Mouse (Mus musculus) heart, adult 2 months (tissue): Measurements from ENCODE around the gene Gpbp1l1.

Experiments
- CTCF ChIP-seq: fragments of 200-600 bp; IDR thresholded peaks from 2 replicates; pipeline ENCODE4 v1.8.1; 2022; ENCODE audit warnings: antibody characterized with exemption, mild to moderate bottlenecking, moderate library complexity
- EP300 ChIP-seq: fragments of 200-500 bp; IDR thresholded peaks from 2 replicates; pipeline ENCODE4 v1.6.1; 2011; ENCODE audit warnings: low read depth, low read length, control low read depth; ENCODE audit not compliant: insufficient read depth
- POLR2A ChIP-seq: fragments of 200-500 bp; IDR thresholded peaks from 2 replicates; pipeline ENCODE4 v1.6.1; 2011; ENCODE audit warnings: mild to moderate bottlenecking, low read depth, low read length, control low read depth; ENCODE audit not compliant: insufficient read depth

DNA sequence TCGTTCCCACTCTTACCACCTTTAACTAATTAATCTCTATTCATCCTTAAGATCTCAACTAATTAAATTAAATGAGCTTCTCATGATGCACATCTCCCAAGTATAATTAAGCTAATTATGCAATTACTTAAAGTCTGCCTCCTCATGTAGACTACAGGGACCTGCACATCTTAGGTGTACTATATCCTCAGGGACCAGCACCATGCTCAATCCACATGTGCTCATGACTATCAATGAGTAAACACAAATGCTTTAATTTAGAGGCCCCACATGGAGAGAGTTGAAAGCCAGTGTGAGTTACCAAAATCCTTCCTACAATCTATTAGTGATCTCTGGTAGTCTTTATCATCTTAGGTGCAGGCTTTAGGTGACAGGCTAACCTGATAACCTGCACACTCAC lies 77.7 kb downstream of the Gpbp1l1 start:
- TF ChIP-seq CTCF = no peak
- TF ChIP-seq EP300 = no peak
- TF ChIP-seq POLR2A = no peak
